In genomic region chr2:11429538-11429937, GRCm38 (mm10) we compare ENCODE assay signal across 8 mouse cellular contexts.
DNase-seq lines count a peak whose midpoint lies in the region; ATAC-seq and TF ChIP-seq lines count a peak whose summit lies in the region.

No protein-coding gene starts in this region.

- H3K9ac ChIP-seq in hindbrain, embryonic 12.5 days, result no peak overlapping the region
- no peak overlapping the region for H3K9ac ChIP-seq in heart, embryonic 11.5 days (ENCODE audit: low read depth, low read length)
- H3K9ac ChIP-seq in kidney, embryonic 16.5 days (replicated peaks; ENCODE audit: low read length), result no peak overlapping the region

- H3K4me1 ChIP-seq in hindbrain, embryonic 10.5 days (replicated peaks), result peaks cover 14% of the 10 kb centered on the region
- H3K4me1 ChIP-seq in hindbrain, embryonic 12.5 days, result peaks cover 4% of the 10 kb centered on the region; the same call in 1 of the 2 replicates
- peaks cover 19% of the 10 kb centered on the region for H3K4me1 ChIP-seq in heart, embryonic 11.5 days (ENCODE audit: control insufficient read depth, insufficient read depth, low read length)
- H3K4me1 ChIP-seq in kidney, embryonic 16.5 days (ENCODE audit: insufficient read depth, low read length), result peaks cover 35% of the 10 kb centered on the region

- no peak overlapping the region for H3K4me2 ChIP-seq in hindbrain, embryonic 12.5 days (replicated peaks)
- H3K4me2 ChIP-seq in heart, embryonic 11.5 days, result no peak overlapping the region
- no peak overlapping the region for H3K4me2 ChIP-seq in kidney, embryonic 16.5 days (replicated peaks; ENCODE audit: low read depth, low read length)
- H3K4me2 ChIP-seq in myocyte (ENCODE audit: low read depth), result peak overlapping the region; percentile 65

- H3K27me3 ChIP-seq in hindbrain, embryonic 10.5 days (ENCODE audit: insufficient read depth, poor library complexity, severe bottlenecking), result no peaks in the 10 kb centered on the region
- H3K27me3 ChIP-seq in hindbrain, embryonic 12.5 days, result no peaks in the 10 kb centered on the region
- no peaks in the 10 kb centered on the region for H3K27me3 ChIP-seq in heart, embryonic 11.5 days (ENCODE audit: control insufficient read depth, insufficient read depth, low read length)
- H3K27me3 ChIP-seq in kidney, embryonic 16.5 days (ENCODE audit: insufficient read depth, low read length), result no peaks in the 10 kb centered on the region
- H3K27me3 ChIP-seq in myocyte (ENCODE audit: control insufficient read depth, insufficient read depth, insufficient read length), result no peaks in the 10 kb centered on the region

- no peak for TF ChIP-seq POLR2A in myocyte (IDR thresholded peaks at IDR 0.05; ENCODE audit: insufficient read length, low read depth)

- WGBS in hindbrain, embryonic 10.5 days, result 29% methylated on average over 3 of the region's 3 CpGs
- WGBS in hindbrain, embryonic 12.5 days, result 19% methylated on average over 3 of the region's 3 CpGs
- 5% methylated on average over 3 of the region's 3 CpGs for WGBS in heart, embryonic 11.5 days (ENCODE audit: insufficient replicate concordance)
- 11% methylated on average over 3 of the region's 3 CpGs for WGBS in kidney, embryonic 16.5 days

- ATAC-seq in hindbrain, embryonic 12.5 days (ENCODE audit: low FRiP score), result no peak
- peak; percentile 71 for ATAC-seq in heart, embryonic 11.5 days (replicated peaks; ENCODE audit: insufficient number of reproducible peaks, low FRiP score, low TSS enrichment)
- ATAC-seq in kidney, embryonic 16.5 days (ENCODE audit: low FRiP score, low TSS enrichment), result peak; percentile 89

- peak overlapping the region; percentile 66; the same call in 1 of the 2 replicates for H3K27ac ChIP-seq in hindbrain, embryonic 10.5 days
- no peak overlapping the region for H3K27ac ChIP-seq in hindbrain, embryonic 12.5 days
- peak overlapping the region; percentile 22; the same call in 1 of the 2 replicates for H3K27ac ChIP-seq in heart, embryonic 11.5 days (ENCODE audit: low read depth, low read length)
- H3K27ac ChIP-seq in kidney, embryonic 16.5 days (ENCODE audit: low read length), result peak overlapping the region; percentile 66

- no peaks in the 10 kb centered on the region for H3K36me3 ChIP-seq in hindbrain, embryonic 10.5 days
- H3K36me3 ChIP-seq in hindbrain, embryonic 12.5 days, result no peaks in the 10 kb centered on the region
- no peaks in the 10 kb centered on the region for H3K36me3 ChIP-seq in heart, embryonic 11.5 days (ENCODE audit: control insufficient read depth, insufficient read depth, low read length)
- no peaks in the 10 kb centered on the region for H3K36me3 ChIP-seq in kidney, embryonic 16.5 days (ENCODE audit: insufficient read depth, low read length)
- H3K36me3 ChIP-seq in myocyte (ENCODE audit: control insufficient read depth, insufficient read depth), result no peaks in the 10 kb centered on the region

- no peak overlapping the region for H3K4me3 ChIP-seq in hindbrain, embryonic 10.5 days
- no peak overlapping the region for H3K4me3 ChIP-seq in hindbrain, embryonic 12.5 days
- H3K4me3 ChIP-seq in heart, embryonic 11.5 days (ENCODE audit: low read depth, low read length), result no peak overlapping the region
- H3K4me3 ChIP-seq in kidney, embryonic 16.5 days (ENCODE audit: low read length), result no peak overlapping the region
- no peak overlapping the region for H3K4me3 ChIP-seq in myocyte

- DNase-seq in hindbrain, embryonic 10.5 days (ENCODE audit: low spot score), result peak; percentile 25
- DNase-seq in fat pad, adult 2 months (ENCODE audit: extremely low read depth, low read depth, low spot score), result peak; percentile 28
- peak; percentile 54 for DNase-seq in liver
- peak; percentile 58 for DNase-seq in testis, postnatal 10 days (ENCODE audit: low spot score)

- H3K9me3 ChIP-seq in hindbrain, embryonic 10.5 days, result no peaks in the 10 kb centered on the region
- H3K9me3 ChIP-seq in hindbrain, embryonic 12.5 days (replicated peaks), result no peaks in the 10 kb centered on the region
- no peaks in the 10 kb centered on the region for H3K9me3 ChIP-seq in heart, embryonic 11.5 days (replicated peaks; ENCODE audit: control insufficient read depth, low read length)
- no peaks in the 10 kb centered on the region for H3K9me3 ChIP-seq in kidney, embryonic 16.5 days (ENCODE audit: low read length)

- H3K79me2 ChIP-seq in myocyte (ENCODE audit: control insufficient read depth, insufficient read depth), result no peaks in the 10 kb centered on the region

- H3ac ChIP-seq in myocyte (ENCODE audit: control insufficient read depth, insufficient read length), result no peak overlapping the region

TF ChIP-seq in myocyte, 11 proteins besides CTCF, POLR2A, EP300 and RAD21:
- TF ChIP-seq CEBPB (IDR thresholded peaks at IDR 0.05; ENCODE audit: insufficient read depth, poor library complexity, severe bottlenecking) (no peak), E2F4 (IDR thresholded peaks at IDR 0.05; ENCODE audit: insufficient read depth) (no peak), REST (IDR thresholded peaks at IDR 0.05; ENCODE audit: insufficient read depth, insufficient read length) (no peak), TCF12 (IDR thresholded peaks at IDR 0.05; ENCODE audit: insufficient read depth, poor library complexity, severe bottlenecking) (no peak), POLR2AphosphoS2 (IDR thresholded peaks at IDR 0.05; ENCODE audit: insufficient read length, low read depth) (no peak), MYOD1 (IDR thresholded peaks at IDR 0.05; ENCODE audit: control insufficient read depth in 1 of 3, insufficient read length in 2 of 3, low read depth in 2 of 3) (peak in 1 of 3 experiments; percentile 44), MYOG (IDR thresholded peaks at IDR 0.05; ENCODE audit: control insufficient read depth in 1 of 3, insufficient read depth in 1 of 3, insufficient read length in 2 of 3, low read depth in 2 of 3) (peak in 1 of 3 experiments; percentile 34), TCF3 (IDR thresholded peaks at IDR 0.05; ENCODE audit: insufficient read length, low read depth) (no peak), SRF (IDR thresholded peaks at IDR 0.05; ENCODE audit: control insufficient read depth, insufficient read length, low read depth) (no peak), MAX (IDR thresholded peaks at IDR 0.05; ENCODE audit: low read depth) (no peak), USF1 (IDR thresholded peaks at IDR 0.05; ENCODE audit: low read depth) (no peak)
